ENCODE assay signal across 8 mouse cellular contexts in genomic region chr12:71017242-71017571, GRCm38 (mm10). TPM values are rescaled to one million over a fixed set of nuclear protein-coding genes. Genes with fewer than 3 reads are reported as not detected.
DNase-seq lines count a peak whose midpoint lies in the region; ATAC-seq and TF ChIP-seq lines count a peak whose summit lies in the region.

No protein-coding gene starts in this region.

- H3K9ac ChIP-seq in heart, adult 2 months (ENCODE audit: low read depth, low read length) = peak overlapping the region; percentile 97
- H3K9ac ChIP-seq in forebrain, embryonic 14.5 days (ENCODE audit: low read length) = peak overlapping the region; percentile 82
- peak overlapping the region; percentile 98 for H3K9ac ChIP-seq in liver, embryonic 16.5 days (ENCODE audit: low read depth, low read length)

- TF ChIP-seq CTCF in heart, adult 2 months (IDR thresholded peaks at IDR 0.05) = no peak
- TF ChIP-seq CTCF in C2C12 (IDR thresholded peaks at IDR 0.05; ENCODE audit: control insufficient read depth, insufficient read depth, insufficient read length) = no peak

- peaks cover 7% of the 10 kb centered on the region for H3K4me1 ChIP-seq in heart, adult 2 months (ENCODE audit: control insufficient read depth, insufficient read depth, low read length)
- H3K4me1 ChIP-seq in forebrain, embryonic 14.5 days (ENCODE audit: control insufficient read depth, insufficient read depth, low read length) = peaks cover 16% of the 10 kb centered on the region
- H3K4me1 ChIP-seq in liver, embryonic 16.5 days (ENCODE audit: control insufficient read depth, low read depth, low read length) = peaks cover 10% of the 10 kb centered on the region

- no peaks in the 10 kb centered on the region for H3K27me3 ChIP-seq in heart, adult 2 months (ENCODE audit: control insufficient read depth, insufficient read depth, low read length)
- H3K27me3 ChIP-seq in C2C12 (ENCODE audit: control insufficient read depth, insufficient read depth, insufficient read length) = no peaks in the 10 kb centered on the region
- no peaks in the 10 kb centered on the region for H3K27me3 ChIP-seq in forebrain, embryonic 14.5 days (replicated peaks; ENCODE audit: control insufficient read depth, insufficient read depth, low read length)
- no peaks in the 10 kb centered on the region for H3K27me3 ChIP-seq in liver, embryonic 16.5 days (ENCODE audit: control insufficient read depth, insufficient read depth, low read depth, low read length)

- 6% methylated on average over 5 of the region's 5 CpGs for WGBS in heart, adult 2 months
- WGBS in forebrain, embryonic 14.5 days = 17% methylated on average over 5 of the region's 5 CpGs
- 12% methylated on average over 5 of the region's 5 CpGs for WGBS in liver, embryonic 16.5 days (ENCODE audit: insufficient replicate concordance)

- H3K4me3 ChIP-seq in heart, adult 2 months = peak overlapping the region; percentile 96
- H3K4me3 ChIP-seq in C2C12 (ENCODE audit: insufficient read depth, poor library complexity, severe bottlenecking) = peak overlapping the region; percentile 83
- peak overlapping the region; percentile 74 for H3K4me3 ChIP-seq in forebrain, embryonic 14.5 days (ENCODE audit: low read depth, low read length)
- peak overlapping the region; percentile 98 for H3K4me3 ChIP-seq in liver, embryonic 16.5 days (ENCODE audit: low read depth, low read length)

- H3K79me3 ChIP-seq in C2C12 (ENCODE audit: low read depth) = peaks cover 30% of the 10 kb centered on the region

- no peak for ATAC-seq in forebrain, embryonic 14.5 days
- ATAC-seq in liver, embryonic 16.5 days (ENCODE audit: low read depth) = no peak

- H3K79me2 ChIP-seq in heart, adult 2 months (replicated peaks; ENCODE audit: control insufficient read depth, insufficient read depth, low read length) = 0 out of 2 replicates have a peak, but pooled peaks cover 1% of the 10 kb centered on the region
- peaks cover 46% of the 10 kb centered on the region for H3K79me2 ChIP-seq in C2C12 (ENCODE audit: control insufficient read depth, insufficient read depth)

- no peak for TF ChIP-seq POLR2A in heart, adult 2 months (IDR thresholded peaks at IDR 0.05; ENCODE audit: insufficient read depth, low read depth, low read length)

- intact Hi-C loops in heart, adult 2 months (cut with DNase I) = loop anchor here (2.0 kb wide), 1 partner anchor 48 kb away; no protein-coding TSS in a partner anchor

- H3K4me2 ChIP-seq in forebrain, embryonic 14.5 days (ENCODE audit: low read length) = peak overlapping the region; percentile 78
- peak overlapping the region; percentile 81 for H3K4me2 ChIP-seq in liver, embryonic 16.5 days (ENCODE audit: low read depth, low read length)

- H3K36me3 ChIP-seq in heart, adult 2 months (ENCODE audit: control insufficient read depth, insufficient read depth, low read length) = peaks cover 18% of the 10 kb centered on the region
- peaks cover 46% of the 10 kb centered on the region for H3K36me3 ChIP-seq in C2C12 (ENCODE audit: control insufficient read depth, insufficient read depth)
- peaks cover 32% of the 10 kb centered on the region for H3K36me3 ChIP-seq in forebrain, embryonic 14.5 days (ENCODE audit: control insufficient read depth, insufficient read depth, low read length)
- peaks cover 16% of the 10 kb centered on the region for H3K36me3 ChIP-seq in liver, embryonic 16.5 days (ENCODE audit: control insufficient read depth, insufficient read depth)

- no peak for DNase-seq in heart, adult 2 months
- DNase-seq in heart, adult 18-20 months = no peak
- DNase-seq in forebrain, embryonic 14.5 days (ENCODE audit: low spot score) = no peak
- DNase-seq in B cell, adult 2 months = no peak
- DNase-seq in cerebellum, postnatal 4 days (ENCODE audit: low spot score in 2 of 2) = no peak
- no peak for DNase-seq in urinary bladder, postnatal 10 days (ENCODE audit: low spot score)

- TF ChIP-seq EP300 in heart, adult 2 months (IDR thresholded peaks at IDR 0.05; ENCODE audit: insufficient read depth, low read depth, low read length) = no peak

- peak overlapping the region; percentile 6 for H3ac ChIP-seq in C2C12 (ENCODE audit: control insufficient read depth, insufficient read length, low read depth)

- H3K9me3 ChIP-seq in forebrain, embryonic 14.5 days (replicated peaks; ENCODE audit: control insufficient read depth, low read length) = no peaks in the 10 kb centered on the region
- no peaks in the 10 kb centered on the region for H3K9me3 ChIP-seq in liver, embryonic 16.5 days (replicated peaks; ENCODE audit: control insufficient read depth, low read length)

- peak overlapping the region; percentile 94 for H3K27ac ChIP-seq in heart, adult 2 months
- 0 out of 2 replicates have a peak overlapping the region, but pooled peaks have one; percentile 91 for H3K27ac ChIP-seq in forebrain, embryonic 14.5 days (ENCODE audit: low read depth, low read length)
- peak overlapping the region; percentile 98 for H3K27ac ChIP-seq in liver, embryonic 16.5 days (ENCODE audit: low read length)

TF ChIP-seq in C2C12, 6 proteins besides CTCF, POLR2A, EP300 and RAD21:
- TF ChIP-seq CEBPB (IDR thresholded peaks at IDR 0.05; ENCODE audit: low read depth) = no peak
- TF ChIP-seq MYOD1 (IDR thresholded peaks at IDR 0.05; ENCODE audit: control insufficient read depth, insufficient read length, low read depth) = no peak
- no peak for TF ChIP-seq USF1 (IDR thresholded peaks at IDR 0.05; ENCODE audit: low read depth)
- TF ChIP-seq MAX (IDR thresholded peaks at IDR 0.05) = no peak
- no peak for TF ChIP-seq FOSL1 (IDR thresholded peaks at IDR 0.05; ENCODE audit: insufficient read depth, low read length, poor library complexity, severe bottlenecking)
- TF ChIP-seq MYOG (IDR thresholded peaks at IDR 0.05; ENCODE audit: control insufficient read depth, extremely low read depth, insufficient read length) = no peak

RNA-seq across cellular contexts. Expression of gene Arid4a, which starts 1.4 kb away (rescaled TPM):
- total RNA-seq in heart, adult 2 months (2021) = 10 to 100 TPM; 14.1 to 15.3 TPM
- polyA plus RNA-seq in heart, adult 2 months (2012; rRNA removed) = 2.5 and 4.0 TPM in 2 replicates
- 10 to 100 TPM; 11.1 to 12.2 TPM for total RNA-seq in heart, adult 18-20 months (2021)
- polyA plus RNA-seq in C2C12 (2012; fragmentation: generic; extraction: Trizol) = 2.0 TPM
- 34.1 and 48.5 TPM in 2 replicates for polyA plus RNA-seq in forebrain, embryonic 14.5 days (2014; fragmentation: Nextera tagmentation; extraction: Ambion mirVana)
- polyA plus RNA-seq in liver, embryonic 16.5 days (2015; fragmentation: Nextera tagmentation; extraction: Ambion mirVana) = 21.3 and 22.2 TPM in 2 replicates

RNA-seq across cellular contexts. Expression of gene Psma3, which starts 42.8 kb away (rescaled TPM):
- 100 to 1,000 TPM; 174 to 186 TPM for total RNA-seq in heart, adult 2 months (2021)
- polyA plus RNA-seq in heart, adult 2 months (2012; rRNA removed) = 27.6 and 54.1 TPM in 2 replicates
- 100 to 1,000 TPM; 182 to 184 TPM for total RNA-seq in heart, adult 18-20 months (2021)
- 270 TPM for polyA plus RNA-seq in C2C12 (2012; fragmentation: generic; extraction: Trizol)
- polyA plus RNA-seq in forebrain, embryonic 14.5 days (2014; fragmentation: Nextera tagmentation; extraction: Ambion mirVana) = 540 and 656 TPM in 2 replicates
- polyA plus RNA-seq in liver, embryonic 16.5 days (2015; fragmentation: Nextera tagmentation; extraction: Ambion mirVana) = 294 and 323 TPM in 2 replicates
